Mouse (Mus musculus): ENCODE data around the gene Ttll13.

The Ttll13 gene

DNA sequence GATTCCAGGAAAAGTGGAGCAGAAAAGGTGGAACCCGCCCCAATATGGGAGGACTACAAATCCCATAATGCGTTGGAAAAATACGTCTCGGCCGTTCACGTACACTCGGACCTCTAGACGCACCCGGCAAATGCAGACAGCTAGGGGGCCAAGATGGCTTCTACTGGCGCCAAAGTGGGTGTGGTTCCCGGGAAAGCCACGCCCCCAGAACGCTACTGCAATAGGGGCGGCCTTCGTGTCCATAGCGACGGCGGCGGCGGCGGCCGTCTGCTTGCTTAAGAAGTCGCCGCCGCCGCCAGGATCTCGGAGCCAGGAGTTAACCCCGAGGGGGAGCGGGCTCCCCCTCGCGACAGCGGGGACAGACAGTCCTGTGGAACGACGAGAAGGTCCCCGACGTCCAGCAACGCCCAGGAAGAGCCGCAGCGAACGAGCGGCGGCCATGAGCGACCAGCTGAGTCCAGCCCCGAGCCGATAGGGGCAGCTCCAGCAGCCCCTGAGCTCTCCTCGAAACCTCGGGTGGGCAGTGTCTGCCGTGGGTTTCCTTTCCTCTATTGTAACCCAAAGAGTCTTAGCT lies at the start of gene Ttll13:
Gene Ttll13 (plus strand): TSS at position 229 of the 574 bp plus-strand sequence.
- DNase-seq (ENCODE audit: low spot score) = peak; percentile 98

DNA sequence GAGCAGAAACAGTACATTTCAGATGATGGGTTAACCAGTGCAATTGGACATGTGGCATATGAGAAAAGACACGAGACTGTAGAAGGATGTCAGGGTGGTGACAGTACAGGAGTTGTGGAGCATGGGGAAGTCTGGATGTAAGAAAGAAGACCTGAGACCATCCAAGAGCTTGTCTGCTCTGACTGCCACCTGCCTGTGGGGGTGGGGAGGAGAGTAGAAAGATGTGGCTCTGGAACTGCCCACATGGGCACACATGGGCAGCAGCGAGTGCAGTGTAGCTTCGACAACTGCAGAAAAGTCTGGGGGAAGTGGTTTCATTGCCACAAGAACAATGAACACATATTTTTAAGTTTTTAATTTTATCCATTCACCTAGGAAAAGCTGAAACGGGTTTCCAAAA lies 48.8 kb upstream of the Ttll13 start:
- no peak for DNase-seq (ENCODE audit: low spot score)

DNA sequence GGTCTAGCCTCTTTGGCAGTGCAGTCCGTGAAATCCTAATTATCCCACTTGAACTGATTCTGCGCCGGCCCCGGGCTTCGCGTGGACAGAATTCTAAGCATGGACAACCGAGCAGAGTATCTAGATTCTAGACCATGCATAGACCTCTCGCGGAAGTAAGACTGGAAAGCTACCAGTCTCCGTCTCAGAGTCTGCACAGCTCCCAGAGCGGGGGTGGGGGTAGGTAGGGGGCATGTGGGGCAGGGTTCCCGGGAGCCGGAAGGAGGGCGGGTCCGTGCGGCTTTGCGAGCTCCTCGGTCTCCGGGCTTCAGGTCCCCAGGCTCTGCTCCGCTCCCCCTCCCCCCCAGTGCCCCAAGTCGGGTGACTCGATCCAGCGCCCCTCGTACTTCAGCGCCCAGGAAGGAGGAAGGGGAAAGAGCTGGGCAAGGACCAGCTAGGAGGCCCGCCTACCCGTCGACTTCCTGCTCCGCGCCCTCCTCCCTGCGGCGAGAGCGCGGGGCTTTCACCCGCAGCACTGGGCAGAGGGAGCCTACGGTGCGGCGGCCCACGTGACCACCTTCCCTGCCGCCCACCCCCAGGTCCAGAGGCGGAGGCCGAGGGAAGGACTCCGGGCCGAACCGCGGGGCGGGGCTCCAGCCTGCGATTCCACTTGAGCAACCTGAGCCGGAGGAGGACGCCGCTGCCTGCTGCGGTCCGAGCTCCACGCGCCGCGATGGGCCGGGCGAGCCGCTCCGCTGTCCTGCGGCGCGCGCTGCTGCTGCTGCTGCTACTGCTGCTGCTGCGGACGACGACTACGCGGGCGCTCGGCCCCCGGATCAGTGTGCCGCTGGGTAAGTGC lies 48.0 kb upstream of the Ttll13 start:
- DNase-seq (ENCODE audit: low spot score) = peak; percentile 86

DNA sequence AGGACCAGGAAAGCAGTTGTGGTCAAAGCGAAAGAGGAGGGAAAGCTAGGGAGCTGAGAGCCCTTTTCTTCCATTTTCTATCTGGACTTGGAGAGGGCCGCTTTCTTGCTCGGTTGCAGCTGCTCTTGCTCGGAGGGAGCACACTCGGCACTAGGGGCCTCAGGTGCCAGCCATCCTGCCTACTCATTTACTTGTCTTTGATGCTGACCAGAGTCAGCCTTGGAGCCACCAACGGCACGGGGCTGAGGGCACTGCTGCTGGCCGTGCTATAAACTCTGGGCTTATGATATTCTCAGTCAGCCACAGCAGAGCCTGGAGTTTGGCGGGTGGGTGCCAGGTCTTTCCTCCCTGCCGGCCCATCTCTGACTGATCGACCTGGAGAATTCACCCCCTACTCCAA lies 47.3 kb upstream of the Ttll13 start:
- no peak for DNase-seq (ENCODE audit: low spot score)

DNA sequence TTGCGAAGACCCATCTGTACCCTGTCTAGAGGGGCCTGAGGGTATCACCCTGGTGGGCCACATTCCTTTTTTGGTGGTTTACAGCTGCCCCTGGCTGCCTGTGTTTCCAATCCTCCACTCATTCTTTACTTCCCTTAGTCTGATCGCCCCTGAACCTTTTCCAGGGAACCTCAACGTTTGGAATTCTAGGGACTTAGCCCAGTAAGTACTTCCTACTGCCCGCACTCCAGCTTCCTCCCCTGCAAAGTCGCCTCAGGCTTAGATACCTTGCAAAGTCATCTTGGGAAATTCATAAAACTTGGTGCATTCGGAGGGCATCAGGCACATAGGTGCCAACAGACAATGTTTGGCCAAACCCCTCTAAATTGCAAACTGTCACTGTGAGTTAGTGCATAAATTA lies 46.9 kb upstream of the Ttll13 start:
- DNase-seq (ENCODE audit: low spot score) = no peak

DNA sequence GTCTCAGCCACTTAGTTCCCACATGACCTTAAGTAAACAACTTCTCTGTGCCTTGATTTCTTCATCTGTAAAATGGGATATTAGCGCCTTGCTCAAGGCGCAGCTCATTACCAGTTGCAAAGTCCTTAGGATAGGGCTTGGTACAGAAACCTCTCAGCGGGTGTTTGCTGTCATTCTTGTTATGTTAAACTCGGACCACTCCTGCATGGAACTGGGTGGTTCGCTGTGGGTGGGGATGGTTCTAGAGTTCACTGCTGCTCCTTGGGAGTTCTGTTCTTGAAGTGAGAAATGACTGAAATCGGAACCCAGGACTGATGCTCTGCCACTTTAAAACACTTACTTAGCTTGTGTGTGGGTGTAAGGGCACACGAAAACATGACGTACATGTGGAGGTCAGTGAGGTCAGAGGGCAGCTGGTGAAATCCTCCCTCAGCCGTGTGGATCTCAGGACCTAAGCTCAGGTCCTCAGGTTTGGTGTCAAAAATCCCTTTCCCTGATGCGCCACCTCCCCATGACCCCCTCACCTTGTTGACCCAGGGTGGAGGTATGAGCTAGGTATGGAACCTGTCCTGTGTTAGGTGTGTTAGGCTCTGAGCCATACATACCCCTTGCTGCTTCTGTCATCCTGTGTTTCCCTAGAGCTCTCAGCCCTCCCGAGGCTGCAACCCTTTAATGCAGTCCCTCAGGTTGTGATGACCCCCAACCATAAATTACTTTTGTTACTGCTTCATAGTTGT lies 46.2 kb upstream of the Ttll13 start:
- no peak for DNase-seq (ENCODE audit: low spot score)

DNA sequence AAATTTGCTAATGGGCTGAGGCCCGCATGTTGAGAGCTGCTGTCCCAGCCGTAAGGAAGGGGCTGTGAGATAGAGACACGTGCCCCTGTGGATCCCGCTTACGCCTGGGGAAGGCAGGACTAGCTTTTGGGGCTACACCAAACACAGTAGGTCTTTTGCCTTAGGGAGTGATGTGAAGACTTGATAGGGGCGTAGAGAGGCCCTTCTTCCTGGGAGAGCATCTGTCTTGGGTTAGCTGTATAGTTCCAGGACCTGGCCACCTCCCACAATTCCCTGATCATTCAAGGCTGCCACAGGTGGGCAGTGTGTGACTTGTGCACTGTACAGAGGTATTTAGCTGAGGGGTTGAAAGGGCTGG lies 45.6 kb upstream of the Ttll13 start:
- DNase-seq (ENCODE audit: low spot score) = no peak

DNA sequence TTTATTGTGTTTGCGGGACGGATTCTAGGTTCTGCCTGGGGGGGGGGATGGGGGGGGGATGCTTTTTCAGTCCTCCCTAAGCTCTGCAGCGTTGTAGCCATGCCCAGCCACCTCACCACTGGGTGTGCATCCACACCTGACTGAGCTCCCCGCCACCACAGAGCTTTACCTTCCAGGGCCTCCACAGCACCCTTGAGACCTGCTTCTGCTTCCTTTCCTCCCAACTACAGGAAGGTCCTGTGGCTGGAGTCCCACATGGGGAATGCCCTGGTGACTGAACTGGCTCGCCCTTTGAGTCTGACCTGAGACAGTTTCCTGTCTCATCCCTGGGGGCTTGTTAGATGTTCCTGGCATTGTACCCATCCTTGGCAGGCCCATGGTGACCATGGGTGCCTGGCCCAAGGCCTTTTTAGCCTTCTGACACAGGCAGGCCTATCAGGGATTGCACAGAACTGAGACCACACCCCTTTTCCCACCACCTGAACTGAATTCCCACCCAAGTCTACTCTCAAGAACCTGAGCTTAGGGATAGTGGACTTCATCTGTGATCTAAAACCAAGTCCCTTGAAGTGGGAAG lies 45.1 kb upstream of the Ttll13 start:
- DNase-seq (ENCODE audit: low spot score) = no peak

DNA sequence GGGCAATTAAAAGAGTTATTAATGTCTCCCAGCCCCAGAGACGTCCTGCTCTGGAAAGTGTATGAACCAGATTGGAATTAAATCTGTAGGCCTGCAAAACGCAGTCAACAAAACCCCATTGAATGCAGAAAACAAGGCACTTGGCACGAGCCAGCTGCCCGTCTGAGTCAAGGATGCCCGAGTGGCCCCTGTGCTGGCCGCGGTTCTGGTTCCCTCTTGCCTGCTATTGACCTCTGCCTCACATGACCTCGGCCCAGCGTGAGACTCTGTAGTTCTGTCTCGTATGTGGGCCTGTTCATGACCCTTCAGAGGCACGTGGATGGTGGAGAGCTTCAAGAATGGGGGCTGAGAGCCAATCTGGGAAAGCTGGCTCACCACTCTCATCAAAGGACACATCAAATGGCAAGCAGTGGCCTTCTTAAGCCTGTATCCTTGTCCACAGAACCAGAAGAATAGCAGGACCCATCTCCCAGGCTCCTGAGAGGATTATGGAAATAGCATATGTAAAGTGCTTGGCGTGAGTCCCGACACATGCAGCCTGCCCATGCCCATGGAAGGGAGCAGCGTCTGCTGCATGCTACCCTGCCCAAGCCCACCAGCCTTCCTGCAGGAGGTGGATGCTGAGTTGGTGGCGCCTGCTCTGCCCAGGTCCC lies 44.2 kb upstream of the Ttll13 start:
- DNase-seq (ENCODE audit: low spot score) = no peak

DNA sequence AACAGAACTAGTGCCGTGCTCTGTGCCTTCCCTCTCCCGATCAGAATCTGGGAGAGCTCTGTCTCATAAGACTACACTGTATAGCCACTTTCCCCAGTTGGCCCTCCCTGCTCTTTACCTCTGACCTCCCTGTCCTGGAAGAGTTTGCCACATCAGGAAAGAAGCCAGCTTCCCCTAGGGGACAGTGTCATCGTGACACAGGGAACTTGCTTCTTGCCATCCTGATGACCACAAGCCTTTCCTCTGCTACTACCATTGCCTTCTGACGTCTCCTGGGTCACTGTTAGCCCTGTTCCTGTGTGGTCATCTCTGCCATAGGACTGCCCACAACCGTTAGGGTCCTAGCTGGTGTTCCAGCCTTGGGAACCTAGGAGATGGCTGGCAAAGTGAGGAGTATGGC lies 43.2 kb upstream of the Ttll13 start:
- DNase-seq (ENCODE audit: low spot score) = no peak

DNA sequence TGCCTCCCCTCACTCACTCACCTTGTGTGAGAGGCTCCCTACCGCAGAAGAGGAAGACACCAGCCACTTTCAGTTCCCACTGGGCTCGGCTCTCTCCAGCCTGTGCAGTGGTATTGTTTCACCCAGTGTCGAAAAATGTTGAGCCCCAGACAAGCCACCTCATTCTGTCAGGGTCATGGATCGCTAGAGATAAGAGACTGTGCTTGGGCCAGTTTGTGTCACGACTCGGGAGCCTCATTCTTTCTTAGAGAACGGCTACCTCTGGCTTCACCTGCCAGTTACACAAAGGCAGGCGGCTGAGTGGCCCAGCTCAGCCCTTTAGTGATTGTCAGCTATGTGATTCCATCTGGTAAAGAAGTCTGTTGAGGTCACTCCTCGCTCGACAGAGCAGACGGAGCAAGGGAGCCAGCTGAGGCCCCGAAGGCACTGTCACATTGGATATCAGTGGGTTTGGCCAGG lies 42.5 kb upstream of the Ttll13 start:
- no peak for DNase-seq (ENCODE audit: low spot score)

DNA sequence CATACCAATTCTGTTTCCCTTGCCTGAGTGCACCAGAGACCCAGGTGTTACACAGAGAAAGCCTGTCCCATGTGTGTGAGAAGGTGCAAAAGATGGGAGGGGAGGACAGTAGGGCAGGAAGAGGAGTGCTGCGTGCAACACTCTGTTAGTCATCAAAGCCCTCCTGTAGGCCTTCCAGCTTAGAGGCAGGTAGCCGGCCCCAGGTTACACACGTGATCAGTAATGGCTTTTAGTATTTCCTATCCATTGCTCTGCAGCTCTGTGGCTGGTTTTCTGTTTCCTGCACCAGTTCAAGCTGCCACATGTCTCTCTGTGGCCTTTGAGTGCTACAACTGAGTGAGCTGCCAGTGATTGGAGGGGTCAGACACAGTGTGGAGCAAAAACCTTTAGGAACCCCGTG lies 41.8 kb upstream of the Ttll13 start:
- no peak for DNase-seq (ENCODE audit: low spot score)

DNA sequence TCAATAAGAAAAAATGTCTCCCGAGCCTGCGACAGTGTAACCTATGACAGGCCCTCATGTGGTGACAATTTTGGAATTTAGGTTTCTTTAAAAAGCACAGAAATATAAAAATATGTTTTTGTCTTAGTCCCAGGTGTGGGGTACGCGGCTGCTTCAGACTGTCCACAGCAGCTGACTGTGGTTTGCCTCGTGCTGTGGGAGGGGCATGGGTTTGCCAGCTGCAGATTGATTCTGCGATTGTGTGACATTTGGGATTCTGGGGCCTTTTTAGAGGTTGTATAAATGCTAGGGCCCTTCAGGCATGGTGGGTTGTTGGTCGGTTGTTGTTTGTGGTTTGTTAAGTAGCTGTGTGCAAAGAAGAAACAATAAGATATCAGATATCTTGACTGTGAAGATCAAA lies 41.2 kb upstream of the Ttll13 start:
- DNase-seq (ENCODE audit: low spot score) = no peak

DNA sequence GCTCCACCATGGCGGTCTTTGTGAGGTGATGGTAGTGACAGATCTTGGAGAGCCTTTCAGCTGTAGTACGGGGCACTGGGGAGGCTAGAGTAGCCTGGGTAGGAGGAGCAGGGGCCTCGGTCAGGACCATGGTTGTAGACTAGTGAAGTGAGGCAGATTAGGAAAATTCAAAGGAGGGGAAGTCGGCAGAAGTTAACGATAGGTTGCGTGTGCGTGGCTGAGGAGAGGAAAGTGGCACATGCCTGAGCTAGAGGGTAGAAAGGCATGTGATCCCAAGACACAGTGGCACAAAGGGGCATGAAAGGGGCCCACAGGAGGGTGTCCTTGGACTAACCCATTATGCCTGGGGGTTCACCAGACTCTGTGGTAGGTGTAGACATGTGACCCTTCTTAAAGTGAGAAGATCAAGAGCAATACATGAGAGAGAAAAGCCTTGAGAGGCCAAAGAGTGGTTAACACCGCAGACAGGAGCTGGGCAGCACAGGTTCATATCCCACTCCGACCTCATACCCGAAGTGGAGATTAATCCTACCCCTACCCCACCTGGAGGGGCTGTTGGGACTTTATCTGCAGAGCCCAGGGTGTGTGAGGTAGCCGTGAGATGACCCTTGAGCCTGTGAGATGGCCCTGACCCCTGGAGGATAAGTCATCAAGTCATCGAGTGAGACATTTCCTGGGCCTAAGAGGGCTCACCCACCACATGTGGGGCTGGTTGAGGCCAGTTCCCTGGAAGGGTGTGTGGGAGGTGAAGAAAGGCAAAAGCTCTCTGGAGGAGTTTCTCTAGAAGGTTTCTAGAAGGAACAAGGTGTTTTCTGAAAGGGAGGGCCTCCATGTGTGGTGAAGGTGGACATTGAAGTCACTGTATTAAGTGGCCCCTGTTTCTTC lies 40.2 kb upstream of the Ttll13 start:
- DNase-seq (ENCODE audit: low spot score) = no peak

DNA sequence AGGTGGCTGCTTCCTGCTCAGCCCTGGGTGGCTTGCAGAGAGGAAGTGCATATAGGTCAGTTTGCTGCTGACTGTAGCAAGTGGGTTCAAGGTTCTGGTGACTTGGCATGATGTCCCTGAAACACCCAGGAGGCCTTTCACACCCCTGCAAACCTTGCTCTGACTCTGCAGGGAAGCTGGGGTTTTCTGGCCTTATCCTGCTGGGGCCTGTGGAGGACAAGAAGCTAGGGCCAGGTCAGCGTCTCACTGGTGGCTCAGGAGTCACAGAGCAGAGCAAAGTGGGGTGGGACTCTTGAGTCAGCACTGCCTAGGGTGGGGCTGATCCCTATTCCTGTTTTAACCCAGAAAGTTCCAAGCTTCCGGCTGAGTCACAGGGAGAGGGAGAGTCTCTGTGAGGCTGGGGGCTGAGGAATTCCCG lies 38.9 kb upstream of the Ttll13 start:
- DNase-seq (ENCODE audit: low spot score) = no peak

DNA sequence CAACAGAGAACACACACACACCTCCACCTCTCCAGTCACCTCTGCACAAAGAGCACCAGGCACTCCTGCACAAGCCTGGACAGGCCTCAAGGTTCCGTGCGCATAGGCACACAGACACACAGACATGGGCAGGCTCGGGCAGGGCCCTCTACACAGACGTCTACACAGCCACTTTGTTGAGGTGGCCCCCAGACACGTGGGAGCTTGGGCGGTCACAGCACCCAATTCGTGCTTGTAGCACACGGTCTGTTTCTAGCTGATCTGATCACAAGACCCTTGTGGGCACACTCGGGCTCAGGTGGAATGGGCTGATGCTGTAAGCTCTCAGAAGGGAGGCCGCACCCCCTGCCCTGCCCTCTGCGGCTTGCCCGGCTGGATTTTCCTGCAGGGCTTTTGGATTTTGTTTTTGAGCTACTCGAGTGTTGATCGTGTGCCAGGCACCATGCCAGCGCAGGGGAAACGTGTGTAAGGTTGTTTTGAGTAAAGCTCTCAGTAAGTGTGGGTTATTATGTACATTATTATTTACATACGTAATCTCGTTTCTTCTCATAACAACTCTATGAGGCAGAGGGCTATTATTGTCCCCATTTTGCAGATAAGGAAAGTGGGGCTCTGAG lies 38.0 kb upstream of the Ttll13 start:
- no peak for DNase-seq (ENCODE audit: low spot score)

DNA sequence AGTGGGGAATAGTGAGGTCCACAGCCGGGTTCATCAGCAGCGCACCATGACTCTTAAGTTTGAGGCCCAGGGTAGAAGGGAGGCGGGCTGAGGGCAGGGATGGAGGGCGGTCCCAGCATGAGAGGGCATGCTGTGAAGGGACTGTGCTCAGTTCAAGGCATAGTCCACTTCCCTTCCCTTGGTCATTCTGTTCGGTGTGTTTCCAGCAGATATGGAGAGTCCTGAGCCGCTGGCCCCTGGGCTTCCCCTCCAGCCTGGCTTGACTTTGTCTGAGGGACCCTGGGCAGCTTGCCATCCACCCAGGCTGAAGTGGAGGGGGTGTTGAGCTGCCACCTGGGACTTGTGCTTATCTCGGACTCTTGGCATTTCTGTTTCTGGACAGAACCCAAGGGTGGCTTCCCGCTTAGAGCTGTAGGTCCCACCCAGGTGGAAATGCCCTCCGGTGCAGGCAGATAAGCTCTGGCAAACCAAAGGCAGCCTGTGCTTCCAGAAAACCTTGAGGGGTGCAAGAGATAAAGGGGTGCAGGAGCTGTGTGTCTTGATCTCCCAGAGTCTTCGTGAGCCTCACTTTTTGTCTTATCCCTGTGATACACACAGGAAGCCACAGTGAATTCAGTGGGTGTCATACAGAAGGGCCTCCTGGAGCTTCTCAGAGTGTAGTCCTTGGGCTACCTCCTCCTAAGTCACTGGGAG lies 37.3 kb upstream of the Ttll13 start:
- peak; percentile 62 for DNase-seq (ENCODE audit: low spot score)

DNA sequence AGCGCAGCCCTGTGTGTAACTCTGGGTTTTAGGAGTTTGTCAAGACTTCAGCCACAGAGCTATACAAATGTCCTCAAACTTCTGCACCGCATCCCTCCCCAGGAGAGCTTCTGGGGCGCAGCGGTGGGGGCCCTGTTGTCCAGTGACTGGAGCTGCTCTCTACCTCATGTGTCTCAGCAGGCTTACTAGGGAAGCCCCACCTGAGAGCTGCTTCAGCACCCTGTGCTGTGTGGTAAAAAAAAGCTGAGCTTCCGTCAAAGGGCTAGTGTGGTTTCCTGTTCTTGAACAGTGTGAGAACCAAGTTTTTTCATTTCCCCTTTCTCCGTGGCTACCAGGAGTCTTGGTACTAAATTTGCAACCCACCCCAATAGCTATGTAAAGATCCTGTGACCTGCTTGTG lies 36.5 kb upstream of the Ttll13 start:
- no peak for DNase-seq (ENCODE audit: low spot score)

DNA sequence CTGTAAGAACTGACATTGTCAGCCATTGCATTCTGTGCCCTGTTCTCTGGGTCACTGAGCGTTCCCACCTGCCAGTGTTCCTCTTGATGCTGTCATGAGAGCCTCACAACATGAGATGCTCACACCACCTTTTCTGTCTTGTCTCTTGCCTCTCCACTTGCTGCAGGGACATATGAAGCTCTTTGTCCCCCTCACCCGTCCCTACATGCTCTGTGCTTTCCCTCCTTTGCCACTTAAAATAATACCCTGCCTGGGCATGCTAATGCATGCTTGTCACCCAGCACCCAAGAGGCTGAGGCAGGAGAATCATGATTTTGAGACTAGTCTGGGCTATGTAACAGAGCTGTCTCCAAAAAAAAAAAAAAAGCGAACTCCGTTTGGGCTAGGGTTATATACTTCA lies 35.2 kb upstream of the Ttll13 start:
- no peak for DNase-seq (ENCODE audit: low spot score)

DNA sequence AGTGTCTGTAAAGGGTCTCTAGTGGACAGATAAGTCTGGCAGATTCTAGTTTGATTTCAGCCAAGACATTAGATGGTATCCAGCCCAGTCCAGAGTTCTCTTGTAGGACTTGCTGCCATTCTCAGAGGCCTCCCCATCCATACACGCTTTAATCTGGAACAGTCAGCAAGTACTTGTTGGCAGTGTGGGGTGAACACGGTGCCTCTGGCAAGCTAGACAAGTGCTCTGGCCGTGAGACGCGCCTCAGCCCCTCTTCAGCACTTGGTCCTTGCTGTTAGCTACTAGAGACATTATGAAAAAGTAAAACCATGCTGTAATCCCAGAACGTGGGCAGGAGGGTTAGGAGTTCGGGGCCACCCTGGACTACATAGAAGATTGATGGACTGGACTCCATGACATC lies 32.6 kb upstream of the Ttll13 start:
- no peak for DNase-seq (ENCODE audit: low spot score)

Data from testis, postnatal 14 days (tissue).